Mouse (Mus musculus): ENCODE measurements around the gene Gm49373. TPM values are rescaled to one million over a fixed set of nuclear protein-coding genes. Genes with fewer than 3 reads are reported as not detected.

Gm49373 gene
- polyA plus RNA-seq, 1 experiment from 2014 or later = 0.18 TPM

- no peaks in the 10 kb centered on the region for H3K36me3 ChIP-seq (ENCODE audit: control insufficient read depth, insufficient read depth)
- H3K9ac ChIP-seq (ENCODE audit: low read depth, low read length) = peak overlapping the region; percentile 92
- H3K27me3 ChIP-seq (ENCODE audit: control insufficient read depth, insufficient read depth, low read depth, low read length) = peaks cover 20% of the 10 kb centered on the region
- H3K4me1 ChIP-seq (ENCODE audit: control insufficient read depth, low read depth, low read length) = peaks cover 52% of the 10 kb centered on the region
- WGBS (ENCODE audit: insufficient replicate concordance) = 38% methylated on average over 6 of the region's 6 CpGs
- H3K9me3 ChIP-seq (replicated peaks; ENCODE audit: control insufficient read depth, low read length) = no peaks in the 10 kb centered on the region
- H3K27ac ChIP-seq (ENCODE audit: low read length) = peak overlapping the region; percentile 96
- ATAC-seq (ENCODE audit: low read depth) = no peak
- peak overlapping the region; percentile 99 for H3K4me2 ChIP-seq (ENCODE audit: low read depth, low read length)
- peak overlapping the region; percentile 76 for H3K4me3 ChIP-seq (ENCODE audit: low read depth, low read length)
These were observed 44.3 kb downstream of the Gm49373 start for GRCm38 (mm10) chr9:21028560-21029110.

- peak overlapping the region; percentile 96 for H3K27ac ChIP-seq (ENCODE audit: low read length)
- H3K9me3 ChIP-seq (replicated peaks; ENCODE audit: control insufficient read depth, low read length) = no peaks in the 10 kb centered on the region
- 72% methylated on average over 8 of the region's 8 CpGs for WGBS (ENCODE audit: insufficient replicate concordance)
- no peaks in the 10 kb centered on the region for H3K36me3 ChIP-seq (ENCODE audit: control insufficient read depth, insufficient read depth)
- H3K27me3 ChIP-seq (ENCODE audit: control insufficient read depth, insufficient read depth, low read depth, low read length) = peaks cover 12% of the 10 kb centered on the region
- ATAC-seq (ENCODE audit: low read depth) = no peak
- no peak overlapping the region for H3K4me2 ChIP-seq (ENCODE audit: low read depth, low read length)
- H3K9ac ChIP-seq (ENCODE audit: low read depth, low read length) = peak overlapping the region; percentile 21; the same call in 1 of the 2 replicates
- no peak overlapping the region for H3K4me3 ChIP-seq (ENCODE audit: low read depth, low read length)
- H3K4me1 ChIP-seq (ENCODE audit: control insufficient read depth, low read depth, low read length) = peaks cover 44% of the 10 kb centered on the region
These were observed 45.1 kb downstream of the Gm49373 start for GRCm38 (mm10) chr9:21027774-21028290.

GRCm38 (mm10) chr9:21026849-21027248 lies 46.0 kb downstream of the Gm49373 start:
- Histone ChIP-seq H3K9ac (ENCODE audit: low read depth, low read length) (no peak overlapping the region), H3K9me3 (replicated peaks; ENCODE audit: control insufficient read depth, low read length) (no peaks in the 10 kb centered on the region), H3K36me3 (ENCODE audit: control insufficient read depth, insufficient read depth) (no peaks in the 10 kb centered on the region), H3K4me2 (ENCODE audit: low read depth, low read length) (no peak overlapping the region), H3K27me3 (ENCODE audit: control insufficient read depth, insufficient read depth, low read depth, low read length) (peaks cover 2% of the 10 kb centered on the region), H3K4me1 (ENCODE audit: control insufficient read depth, low read depth, low read length) (peaks cover 34% of the 10 kb centered on the region), H3K4me3 (ENCODE audit: low read depth, low read length) (no peak overlapping the region), H3K27ac (ENCODE audit: low read length) (peak overlapping the region; percentile 6)
- 84% methylated on average over 12 of the region's 12 CpGs for WGBS (ENCODE audit: insufficient replicate concordance)
- no peak for ATAC-seq (ENCODE audit: low read depth)

- Histone ChIP-seq H3K4me3 (ENCODE audit: low read depth, low read length) (no peak overlapping the region), H3K9ac (ENCODE audit: low read depth, low read length) (no peak overlapping the region), H3K27ac (ENCODE audit: low read length) (no peak overlapping the region), H3K36me3 (ENCODE audit: control insufficient read depth, insufficient read depth) (no peaks in the 10 kb centered on the region), H3K4me1 (ENCODE audit: control insufficient read depth, low read depth, low read length) (peaks cover 25% of the 10 kb centered on the region), H3K27me3 (ENCODE audit: control insufficient read depth, insufficient read depth, low read depth, low read length) (no peaks in the 10 kb centered on the region), H3K4me2 (ENCODE audit: low read depth, low read length) (no peak overlapping the region), H3K9me3 (replicated peaks; ENCODE audit: control insufficient read depth, low read length) (no peaks in the 10 kb centered on the region)
- no peak for ATAC-seq (ENCODE audit: low read depth)
- 79% methylated on average over 19 of the region's 19 CpGs for WGBS (ENCODE audit: insufficient replicate concordance)
These were observed 47.6 kb downstream of the Gm49373 start for GRCm38 (mm10) chr9:21025258-21025810.

GRCm38 (mm10) chr9:21022726-21023125 lies 50.2 kb downstream of the Gm49373 start:
- Histone ChIP-seq H3K4me1 (ENCODE audit: control insufficient read depth, low read depth, low read length) (peaks cover 6% of the 10 kb centered on the region), H3K27me3 (ENCODE audit: control insufficient read depth, insufficient read depth, low read depth, low read length) (peaks cover 2% of the 10 kb centered on the region; the same call in 1 of the 2 replicates), H3K36me3 (ENCODE audit: control insufficient read depth, insufficient read depth) (no peaks in the 10 kb centered on the region), H3K27ac (ENCODE audit: low read length) (no peak overlapping the region), H3K9me3 (replicated peaks; ENCODE audit: control insufficient read depth, low read length) (no peaks in the 10 kb centered on the region), H3K4me2 (ENCODE audit: low read depth, low read length) (no peak overlapping the region), H3K4me3 (ENCODE audit: low read depth, low read length) (no peak overlapping the region), H3K9ac (ENCODE audit: low read depth, low read length) (no peak overlapping the region)
- ATAC-seq (ENCODE audit: low read depth) = no peak
- 58% methylated on average over 1 of the region's 1 CpGs for WGBS (ENCODE audit: insufficient replicate concordance)

- ATAC-seq (ENCODE audit: low read depth) = no peak
- WGBS (ENCODE audit: insufficient replicate concordance) = 71% methylated on average over 6 of the region's 6 CpGs
- H3K27me3 ChIP-seq (ENCODE audit: control insufficient read depth, insufficient read depth, low read depth, low read length) = peaks cover 6% of the 10 kb centered on the region
These were observed 50.6 kb downstream of the Gm49373 start for GRCm38 (mm10) chr9:21022288-21022687.

GRCm38 (mm10) chr9:21021363-21021762 lies 51.5 kb downstream of the Gm49373 start:
- no peaks in the 10 kb centered on the region for H3K36me3 ChIP-seq (ENCODE audit: control insufficient read depth, insufficient read depth)
- H3K4me1 ChIP-seq (ENCODE audit: control insufficient read depth, low read depth, low read length) = peaks cover 3% of the 10 kb centered on the region; the same call in 1 of the 2 replicates
- no peak overlapping the region for H3K4me2 ChIP-seq (ENCODE audit: low read depth, low read length)
- H3K9me3 ChIP-seq (replicated peaks; ENCODE audit: control insufficient read depth, low read length) = no peaks in the 10 kb centered on the region
- H3K27me3 ChIP-seq (ENCODE audit: control insufficient read depth, insufficient read depth, low read depth, low read length) = peaks cover 16% of the 10 kb centered on the region
- no peak overlapping the region for H3K4me3 ChIP-seq (ENCODE audit: low read depth, low read length)
- WGBS (ENCODE audit: insufficient replicate concordance) = 78% methylated on average over 3 of the region's 3 CpGs
- ATAC-seq (ENCODE audit: low read depth) = no peak
- H3K27ac ChIP-seq (ENCODE audit: low read length) = no peak overlapping the region
- no peak overlapping the region for H3K9ac ChIP-seq (ENCODE audit: low read depth, low read length)

More at GRCm38 (mm10) chr9:21022288-21022687, 50.6 kb downstream of the Gm49373 start:
- Histone ChIP-seq H3K9me3 (replicated peaks; ENCODE audit: control insufficient read depth, low read length) (no peaks in the 10 kb centered on the region), H3K4me1 (ENCODE audit: control insufficient read depth, low read depth, low read length) (peaks cover 3% of the 10 kb centered on the region; the same call in 1 of the 2 replicates), H3K27ac (ENCODE audit: low read length) (no peak overlapping the region), H3K4me2 (ENCODE audit: low read depth, low read length) (no peak overlapping the region), H3K4me3 (ENCODE audit: low read depth, low read length) (no peak overlapping the region), H3K9ac (ENCODE audit: low read depth, low read length) (no peak overlapping the region), H3K36me3 (ENCODE audit: control insufficient read depth, insufficient read depth) (no peaks in the 10 kb centered on the region)

GRCm38 (mm10) chr9:21018600-21018999 lies 54.3 kb downstream of the Gm49373 start:
- no peak for ATAC-seq (ENCODE audit: low read depth)
- WGBS (ENCODE audit: insufficient replicate concordance) = 45% methylated on average over 2 of the region's 2 CpGs
- Histone ChIP-seq H3K4me1 (ENCODE audit: control insufficient read depth, low read depth, low read length) (peaks cover 17% of the 10 kb centered on the region), H3K9ac (ENCODE audit: low read depth, low read length) (no peak overlapping the region), H3K27me3 (ENCODE audit: control insufficient read depth, insufficient read depth, low read depth, low read length) (peaks cover 41% of the 10 kb centered on the region), H3K4me3 (ENCODE audit: low read depth, low read length) (no peak overlapping the region), H3K36me3 (ENCODE audit: control insufficient read depth, insufficient read depth) (no peaks in the 10 kb centered on the region), H3K4me2 (ENCODE audit: low read depth, low read length) (no peak overlapping the region), H3K9me3 (replicated peaks; ENCODE audit: control insufficient read depth, low read length) (no peaks in the 10 kb centered on the region), H3K27ac (ENCODE audit: low read length) (no peak overlapping the region)

GRCm38 (mm10) chr9:21017177-21017575 lies 55.7 kb downstream of the Gm49373 start:
- H3K27me3 ChIP-seq (ENCODE audit: control insufficient read depth, insufficient read depth, low read depth, low read length) = peaks cover 41% of the 10 kb centered on the region
- 19% methylated on average over 4 of the region's 4 CpGs for WGBS (ENCODE audit: insufficient replicate concordance)
- no peak for ATAC-seq (ENCODE audit: low read depth)
- no peaks in the 10 kb centered on the region for H3K36me3 ChIP-seq (ENCODE audit: control insufficient read depth, insufficient read depth)
- peaks cover 19% of the 10 kb centered on the region for H3K4me1 ChIP-seq (ENCODE audit: control insufficient read depth, low read depth, low read length)
- H3K9ac ChIP-seq (ENCODE audit: low read depth, low read length) = no peak overlapping the region
- no peak overlapping the region for H3K4me3 ChIP-seq (ENCODE audit: low read depth, low read length)
- H3K27ac ChIP-seq (ENCODE audit: low read length) = no peak overlapping the region
- no peak overlapping the region for H3K4me2 ChIP-seq (ENCODE audit: low read depth, low read length)
- no peaks in the 10 kb centered on the region for H3K9me3 ChIP-seq (replicated peaks; ENCODE audit: control insufficient read depth, low read length)
